Mouse (Mus musculus): ENCODE measurements around the gene Gria1.

The Gria1 gene

DNA sequence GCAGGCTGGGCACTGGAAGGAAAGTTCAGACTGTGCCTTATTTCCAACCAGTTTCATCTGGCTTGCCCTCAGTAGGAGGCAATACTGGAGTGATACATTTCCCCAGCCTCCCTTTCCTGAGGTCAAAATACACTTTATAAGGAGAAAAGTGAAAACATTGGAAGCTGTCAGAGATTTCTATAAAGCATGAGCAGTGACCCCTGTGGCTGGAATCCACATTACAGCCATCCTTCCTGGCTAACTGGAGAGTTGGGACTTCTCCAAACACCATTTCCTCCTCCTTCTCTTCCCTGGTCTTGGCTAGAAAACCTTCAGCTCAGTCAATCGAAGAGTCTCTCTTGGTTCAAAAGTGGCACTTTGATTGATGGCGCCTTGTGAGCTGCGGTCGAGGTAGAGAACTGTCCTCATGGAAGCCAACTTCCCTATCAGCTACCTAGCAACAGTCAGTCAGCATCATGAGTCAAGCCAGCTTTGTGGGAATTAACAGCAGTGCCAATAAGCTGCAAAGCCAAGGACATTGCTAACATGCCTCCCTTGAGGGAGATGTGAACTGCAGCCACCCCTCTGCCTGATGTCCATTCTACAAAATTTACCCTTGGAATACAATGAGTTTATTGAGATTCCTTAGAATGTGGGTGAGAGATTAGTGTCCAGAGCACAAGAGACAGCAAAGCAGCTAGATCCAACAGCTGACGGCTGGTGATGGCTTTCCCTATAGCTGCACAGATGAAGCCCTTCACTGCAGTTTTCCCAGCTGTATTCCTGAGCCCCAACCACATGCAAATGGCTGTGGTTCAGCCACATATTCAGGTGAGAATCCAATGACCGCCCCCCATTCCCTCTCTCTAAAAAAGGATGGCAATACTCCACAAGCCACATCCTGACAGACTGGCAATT is 40.7 kb downstream of the Gria1 start:
- ATAC-seq (ENCODE audit: insufficient number of reproducible peaks, low FRiP score, low TSS enrichment) = no peak

DNA sequence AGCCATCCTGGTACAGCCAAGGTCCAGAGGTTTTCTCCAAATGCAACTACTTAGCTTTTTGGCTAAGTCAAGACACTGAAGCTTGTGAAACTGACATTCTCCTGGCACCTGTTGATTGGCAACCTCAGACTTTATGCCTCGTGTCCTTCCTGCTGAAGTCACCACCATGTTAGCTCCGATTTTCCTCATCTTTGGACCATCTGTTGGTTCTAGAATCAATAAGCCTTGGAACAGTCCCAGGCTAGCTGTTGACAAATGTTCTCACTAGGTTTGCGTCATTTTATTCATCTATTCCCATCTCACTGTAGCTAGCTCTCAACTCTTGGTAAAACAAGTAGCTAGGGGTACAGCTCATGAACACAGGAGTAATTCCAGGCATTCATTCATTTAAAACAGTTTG is 51.3 kb downstream of the Gria1 start:
- ATAC-seq (ENCODE audit: insufficient number of reproducible peaks, low FRiP score, low TSS enrichment) = no peak

DNA sequence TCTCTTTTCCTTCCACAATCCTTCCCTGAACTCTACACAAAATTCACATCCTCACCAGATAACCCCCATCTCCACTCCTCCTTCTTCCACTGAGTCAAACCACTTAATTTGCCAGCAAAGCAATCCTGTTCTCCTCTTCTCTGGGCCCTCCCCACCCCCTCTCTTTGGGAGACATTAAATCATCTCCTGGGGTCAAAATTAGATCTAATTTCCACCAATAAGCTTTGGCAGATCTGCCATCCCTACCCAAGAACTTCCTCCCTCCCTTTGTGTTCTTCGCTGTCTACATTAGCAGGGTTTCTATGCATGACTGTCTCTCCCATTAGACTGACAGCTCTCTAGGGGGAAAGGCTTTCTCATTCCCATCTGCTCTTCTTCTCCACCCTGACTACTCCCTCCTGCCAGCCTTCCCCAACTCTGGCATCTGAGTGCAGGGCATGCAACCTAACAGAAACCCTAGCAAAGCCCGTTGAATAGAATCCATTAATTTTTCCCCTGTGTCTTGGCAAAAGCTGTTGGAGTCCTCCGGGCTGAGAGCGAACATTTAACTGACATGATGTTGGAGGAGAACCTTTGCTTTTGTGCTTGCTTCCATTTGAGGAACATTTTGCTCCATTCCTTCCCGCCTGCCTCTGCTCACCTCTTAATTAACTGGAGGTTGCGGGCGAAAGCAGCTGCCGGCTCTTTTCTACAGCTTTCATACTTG is 59.2 kb downstream of the Gria1 start:
- ATAC-seq (ENCODE audit: insufficient number of reproducible peaks, low FRiP score, low TSS enrichment) = no peak

GRCm38 (mm10) chr11:57072171-57072570 is 61.0 kb downstream of the Gria1 start:
- ATAC-seq (ENCODE audit: insufficient number of reproducible peaks, low FRiP score, low TSS enrichment) = no peak

GRCm38 (mm10) chr11:57079423-57079822 is 68.2 kb downstream of the Gria1 start:
- no peak for ATAC-seq (ENCODE audit: insufficient number of reproducible peaks, low FRiP score, low TSS enrichment)

- ATAC-seq (ENCODE audit: insufficient number of reproducible peaks, low FRiP score, low TSS enrichment) = no peak
These were observed 78.3 kb downstream of the Gria1 start for GRCm38 (mm10) chr11:57089527-57089926.

GRCm38 (mm10) chr11:57090705-57091104 is 79.5 kb downstream of the Gria1 start:
- ATAC-seq (ENCODE audit: insufficient number of reproducible peaks, low FRiP score, low TSS enrichment) = no peak

DNA sequence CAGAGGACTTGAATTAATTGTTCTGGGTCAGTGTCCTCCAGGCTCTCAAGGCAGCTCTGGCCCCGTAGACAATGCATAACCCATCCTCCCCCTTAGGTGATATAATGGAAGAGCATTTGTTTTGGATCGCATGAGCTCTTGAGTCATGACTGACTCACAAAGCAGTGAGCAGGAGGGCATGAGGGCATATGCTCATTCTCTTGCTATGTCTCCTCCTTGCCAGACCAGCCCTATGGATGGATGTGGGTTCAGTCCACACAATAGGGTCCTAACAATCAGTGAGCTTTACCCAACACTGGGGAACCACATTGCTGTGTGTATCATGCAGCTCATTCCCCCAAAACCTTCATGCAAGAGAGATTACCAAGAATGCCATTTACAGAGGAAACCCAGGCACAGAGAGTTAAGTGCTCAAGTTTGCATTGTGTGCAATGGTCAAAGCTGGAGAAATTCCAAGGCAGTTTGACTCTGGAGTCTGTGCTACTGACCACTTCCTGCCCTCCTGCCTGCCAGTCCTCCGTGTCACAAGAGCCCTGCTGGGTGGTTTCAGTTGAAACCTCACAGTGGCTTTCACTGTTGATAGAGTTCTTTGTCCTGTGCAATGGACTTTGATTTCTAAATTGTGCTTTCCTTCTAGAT is 80.2 kb downstream of the Gria1 start:
- no peak for ATAC-seq (ENCODE audit: insufficient number of reproducible peaks, low FRiP score, low TSS enrichment)

DNA sequence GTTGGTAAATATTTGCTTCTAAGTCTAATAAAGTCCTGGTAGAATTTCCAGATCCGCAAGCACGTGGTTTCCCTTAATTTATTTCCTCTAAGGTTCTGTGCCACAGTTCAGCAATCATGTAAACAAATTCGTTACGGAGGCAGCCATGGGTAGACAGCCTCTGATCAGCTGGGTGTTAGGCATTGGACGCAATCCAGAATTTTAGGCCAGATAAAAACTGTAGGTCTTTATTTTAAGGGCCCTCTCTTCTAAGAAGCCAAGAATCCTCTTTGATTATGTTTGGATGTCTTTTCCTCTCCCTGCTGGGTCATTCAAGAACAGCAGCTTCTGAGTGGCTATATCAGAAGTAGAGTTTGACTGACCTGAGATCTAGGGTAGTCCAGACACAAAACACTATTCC is 89.3 kb downstream of the Gria1 start:
- ATAC-seq (ENCODE audit: insufficient number of reproducible peaks, low FRiP score, low TSS enrichment) = no peak

DNA sequence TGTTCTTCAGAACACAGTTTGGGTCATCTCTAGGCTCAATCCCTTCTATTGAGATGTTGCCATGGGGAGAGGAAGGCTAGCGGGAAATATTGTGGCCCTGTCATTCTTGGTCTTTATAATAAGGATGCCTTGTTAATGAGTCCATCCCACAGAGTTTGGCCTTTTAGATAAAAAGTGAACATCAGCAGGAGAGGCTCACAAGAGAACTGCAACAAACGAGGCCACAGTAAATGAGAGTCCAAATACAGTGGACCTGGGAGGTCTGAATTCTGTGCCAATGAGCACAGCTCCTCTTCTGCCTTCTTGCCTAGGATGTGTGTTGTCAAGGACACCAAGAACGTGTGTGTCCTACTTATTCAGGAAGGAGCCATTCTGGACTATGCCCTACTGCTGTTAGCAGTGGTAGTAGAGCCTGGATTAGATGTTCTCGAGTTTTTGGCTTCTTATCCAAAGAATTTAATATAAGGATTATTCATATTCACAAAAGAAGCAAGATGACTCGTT is 92.6 kb downstream of the Gria1 start:
- no peak; the same call in 1 of the 2 replicates for ATAC-seq (ENCODE audit: insufficient number of reproducible peaks, low FRiP score, low TSS enrichment)

DNA sequence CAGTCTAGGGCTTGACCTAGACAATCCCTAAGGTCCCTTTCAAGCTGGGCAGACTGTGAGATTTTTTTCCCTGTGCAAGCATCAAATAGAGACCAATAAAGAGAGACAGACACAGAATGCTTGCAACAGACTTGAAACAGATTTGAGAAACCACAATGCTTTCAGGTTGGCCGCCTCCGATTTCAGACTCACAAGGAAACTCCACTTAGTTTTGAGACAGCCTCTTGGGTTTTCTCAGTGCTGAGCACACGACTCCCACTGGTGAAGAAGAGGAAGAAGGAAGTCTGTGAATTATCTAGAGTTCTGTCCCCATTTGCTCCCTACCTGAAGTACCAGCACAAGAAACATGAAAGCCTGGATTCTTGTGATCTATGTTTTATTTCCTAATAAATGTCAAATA is 94.5 kb downstream of the Gria1 start:
- ATAC-seq (ENCODE audit: insufficient number of reproducible peaks, low FRiP score, low TSS enrichment) = no peak

DNA sequence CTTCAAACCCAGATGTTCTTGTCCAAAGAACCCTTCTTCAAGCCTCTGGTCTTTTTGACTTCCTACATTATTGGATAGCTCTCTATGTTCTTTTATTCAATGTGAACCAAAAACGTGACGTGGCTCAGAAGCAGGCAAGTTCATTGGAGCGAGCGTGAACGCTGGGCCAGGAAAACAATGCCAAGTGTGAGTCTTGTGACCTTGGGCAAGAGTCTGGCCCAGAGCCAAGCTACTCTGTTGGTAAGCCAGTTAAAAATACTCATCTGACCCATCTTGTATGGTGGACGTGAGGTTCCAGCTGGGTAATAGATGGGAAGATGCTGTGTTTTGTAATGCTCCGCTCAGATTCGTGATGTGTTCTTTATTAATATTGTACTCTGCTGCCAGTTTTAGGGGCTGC is 101.2 kb downstream of the Gria1 start:
- no peak for ATAC-seq (ENCODE audit: insufficient number of reproducible peaks, low FRiP score, low TSS enrichment)

GRCm38 (mm10) chr11:57114410-57114809 is 103.2 kb downstream of the Gria1 start:
- ATAC-seq (ENCODE audit: insufficient number of reproducible peaks, low FRiP score, low TSS enrichment) = no peak

DNA sequence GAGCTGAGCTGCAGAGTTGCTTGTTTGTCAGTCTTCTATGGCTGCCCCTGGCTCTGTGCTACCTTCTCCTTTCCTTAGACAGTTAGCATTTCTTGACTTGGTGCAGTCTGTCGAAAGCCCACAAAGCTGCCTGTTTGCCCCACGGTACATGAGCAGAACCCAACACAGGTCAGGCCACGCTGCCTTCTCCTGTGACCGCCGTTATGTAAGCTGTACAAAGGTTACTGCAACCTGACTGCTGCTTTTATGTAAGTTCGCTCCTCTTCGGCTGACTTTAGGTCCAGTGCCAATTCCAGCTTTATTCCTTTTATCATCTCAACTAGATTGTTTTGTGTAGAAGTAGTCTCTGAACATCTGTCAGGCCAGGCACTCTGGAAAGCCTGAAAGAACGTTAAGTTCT is 115.9 kb downstream of the Gria1 start:
- no peak for ATAC-seq (ENCODE audit: insufficient number of reproducible peaks, low FRiP score, low TSS enrichment)

DNA sequence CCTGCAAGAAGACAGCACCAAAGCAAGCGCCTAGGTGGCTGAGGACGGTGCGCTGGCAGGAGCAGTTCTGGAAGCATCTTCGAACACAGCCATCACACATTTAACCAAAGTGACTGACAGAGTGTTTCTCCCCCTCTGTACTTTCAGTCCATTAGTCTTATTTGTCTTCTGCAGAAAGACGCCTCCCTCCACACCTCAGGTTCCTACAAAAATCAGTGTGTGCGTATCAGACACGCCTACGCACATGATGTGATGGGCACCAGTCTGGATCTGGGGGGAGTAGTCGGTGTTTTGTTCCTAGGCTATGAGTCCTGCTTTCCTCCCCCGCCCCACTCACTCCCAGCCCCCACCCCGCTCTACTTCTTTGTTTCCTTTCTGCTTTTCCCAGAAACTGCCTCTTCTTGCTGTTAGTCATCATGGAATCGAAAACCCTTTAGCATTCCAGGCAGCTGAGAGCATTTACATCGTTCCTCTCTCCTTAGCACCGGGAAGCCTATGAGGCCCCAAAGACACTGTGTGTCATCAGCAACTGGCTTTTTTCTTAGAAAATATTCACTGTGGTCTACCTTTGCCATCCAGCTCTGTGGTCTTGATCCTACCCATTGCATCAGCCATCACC is 129.1 kb downstream of the Gria1 start:
- ATAC-seq (ENCODE audit: insufficient number of reproducible peaks, low FRiP score, low TSS enrichment) = no peak

DNA sequence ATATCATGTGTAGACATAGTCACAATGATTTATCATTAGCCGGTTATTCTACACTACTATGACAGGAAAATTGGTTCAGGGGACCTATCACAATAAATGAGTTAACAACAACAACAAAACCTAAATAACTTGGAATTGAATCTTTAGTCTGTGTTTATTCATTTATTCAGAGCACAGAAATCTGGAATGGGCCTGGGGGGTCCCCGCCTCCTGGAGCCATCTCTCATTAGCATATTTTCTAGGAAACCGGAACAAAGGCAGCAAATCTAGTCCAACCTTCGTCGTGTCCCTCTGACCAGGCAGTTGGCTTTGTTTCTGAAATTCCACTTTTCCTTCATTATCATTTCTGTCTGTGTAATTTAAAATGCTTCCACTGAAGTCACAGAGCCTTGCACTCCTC is 132.5 kb downstream of the Gria1 start:
- ATAC-seq (ENCODE audit: insufficient number of reproducible peaks, low FRiP score, low TSS enrichment) = no peak

- no peak for ATAC-seq (ENCODE audit: insufficient number of reproducible peaks, low FRiP score, low TSS enrichment)
These were observed 134.0 kb downstream of the Gria1 start for GRCm38 (mm10) chr11:57145192-57145591.

- ATAC-seq (ENCODE audit: insufficient number of reproducible peaks, low FRiP score, low TSS enrichment) = no peak
These were observed 134.5 kb downstream of the Gria1 start for GRCm38 (mm10) chr11:57145704-57146103.

GRCm38 (mm10) chr11:57151674-57152073 is 140.5 kb downstream of the Gria1 start:
- no peak for ATAC-seq (ENCODE audit: insufficient number of reproducible peaks, low FRiP score, low TSS enrichment)

DNA sequence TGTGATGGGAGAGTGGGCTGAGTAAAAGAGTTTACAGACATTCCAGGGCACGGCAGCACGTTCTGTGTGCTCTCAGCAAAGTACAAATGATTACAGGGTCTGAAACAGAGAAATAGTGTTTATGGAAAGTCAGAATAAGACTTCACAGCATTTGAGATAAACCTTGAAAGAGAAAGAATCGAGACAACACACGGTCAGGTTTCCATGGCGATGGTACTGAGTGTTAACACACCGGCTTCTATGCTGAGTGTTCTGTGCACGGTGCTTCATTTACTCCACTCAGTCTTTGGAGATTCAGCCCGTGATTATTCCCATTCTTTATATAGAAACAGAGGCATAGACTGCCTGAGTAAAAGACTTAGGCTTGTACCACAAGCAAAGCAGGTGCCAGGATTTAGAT is 143.8 kb downstream of the Gria1 start:
- no peak for ATAC-seq (ENCODE audit: insufficient number of reproducible peaks, low FRiP score, low TSS enrichment)

DNA sequence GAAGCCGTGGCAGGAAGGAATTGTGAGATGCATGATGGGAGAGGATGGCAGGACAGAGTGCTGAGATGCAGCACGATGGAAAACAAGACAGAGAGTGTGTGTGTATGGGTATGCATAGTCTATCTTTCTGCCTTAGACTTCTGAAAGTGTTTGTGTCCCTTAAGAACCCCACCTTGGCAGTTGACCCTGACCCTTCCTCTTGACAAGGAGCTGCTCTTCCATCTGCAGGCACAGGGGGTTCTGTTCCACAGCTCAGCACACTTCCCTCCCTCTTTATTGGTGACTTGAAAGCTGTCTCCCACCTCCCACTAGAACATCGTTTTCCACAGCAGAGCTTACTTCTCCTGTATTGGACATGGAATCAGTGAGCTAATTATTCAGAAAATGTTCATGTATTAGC is 148.2 kb downstream of the Gria1 start:
- no peak for ATAC-seq (ENCODE audit: insufficient number of reproducible peaks, low FRiP score, low TSS enrichment)
